Mouse (Mus musculus): ENCODE measurements around the gene Ptgfr.

The Ptgfr gene

DNA sequence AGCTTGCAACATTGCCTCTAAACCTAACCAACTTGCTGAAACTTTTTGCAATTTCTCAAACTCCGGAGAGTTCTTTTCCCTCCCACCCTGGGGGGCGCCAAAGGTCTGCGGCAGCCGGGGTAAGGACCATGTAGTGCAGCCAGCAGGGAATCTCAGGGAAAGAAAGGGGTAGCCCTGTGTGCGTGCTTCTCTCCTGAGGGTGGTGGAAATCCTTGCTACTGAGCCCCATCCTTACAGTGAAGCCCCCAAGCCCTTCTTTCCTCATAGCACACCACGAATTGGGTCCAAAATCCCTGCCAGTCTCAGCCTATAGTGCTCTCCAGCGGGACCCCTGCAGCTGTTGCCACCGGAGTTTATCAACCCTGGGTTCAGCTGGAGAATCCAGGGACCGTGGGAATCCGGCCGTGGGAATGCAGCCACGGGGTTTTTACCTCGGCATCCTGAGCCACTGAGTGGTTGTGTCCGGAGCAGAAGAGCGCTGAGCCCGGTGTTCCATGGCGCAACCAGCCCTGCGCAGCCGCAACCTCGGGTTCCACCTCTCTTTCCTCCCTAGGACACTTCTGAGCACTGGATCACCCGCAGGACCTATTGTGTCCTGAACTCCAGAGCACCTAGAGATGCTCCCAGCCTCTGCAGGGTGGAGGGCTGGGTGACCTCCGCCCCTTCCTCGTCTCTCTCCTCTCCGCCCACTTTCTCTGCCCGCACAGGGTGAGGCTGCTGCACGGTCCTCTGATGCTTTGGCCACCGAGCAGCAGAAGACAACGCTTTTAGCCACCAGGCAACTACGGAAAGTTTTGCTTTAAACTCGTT lies at the start of gene Ptgfr:
TSS of gene Ptgfr (minus strand) at position 760 of the 810 bp plus-strand sequence.
- peak; percentile 10 for DNase-seq

DNA sequence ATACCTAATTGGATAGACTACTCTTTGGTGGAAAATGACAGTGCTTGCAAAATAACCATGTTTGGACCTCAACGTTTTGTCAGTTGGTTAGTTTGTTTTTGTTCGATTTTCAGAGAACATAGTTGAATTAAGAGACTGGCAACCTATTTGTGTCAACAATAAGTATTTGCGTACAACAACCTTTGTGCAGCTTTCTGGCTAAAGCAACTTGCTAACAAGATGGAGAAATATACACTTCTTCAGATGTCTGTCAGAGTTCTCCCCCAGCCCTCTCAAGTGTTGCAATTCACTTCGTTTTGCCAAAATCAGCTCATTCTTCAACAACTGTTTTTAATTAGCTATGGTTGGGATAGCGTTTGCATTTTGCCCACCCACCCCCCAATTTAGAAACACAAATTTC lies 46.5 kb upstream of the Ptgfr start:
- DNase-seq = no peak

DNA sequence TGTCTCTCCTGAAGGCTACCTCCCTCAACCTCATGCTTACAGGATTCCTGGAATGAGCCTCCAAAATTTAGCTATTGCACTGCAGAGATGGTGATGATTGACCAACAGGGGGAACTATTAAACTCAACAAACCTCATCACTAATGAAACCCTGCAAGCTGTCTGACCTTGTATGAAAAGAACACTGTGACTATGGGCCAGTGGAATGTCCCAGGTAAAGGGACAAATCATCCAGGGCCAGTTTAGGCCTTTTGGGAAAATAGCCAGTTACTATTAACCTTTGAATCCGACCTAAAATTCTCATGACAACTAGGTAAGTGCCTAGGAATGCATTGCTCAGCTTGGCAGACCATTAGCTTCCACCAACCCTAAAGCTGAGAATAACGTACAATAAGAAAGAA lies 42.6 kb upstream of the Ptgfr start:
- no peak for DNase-seq

DNA sequence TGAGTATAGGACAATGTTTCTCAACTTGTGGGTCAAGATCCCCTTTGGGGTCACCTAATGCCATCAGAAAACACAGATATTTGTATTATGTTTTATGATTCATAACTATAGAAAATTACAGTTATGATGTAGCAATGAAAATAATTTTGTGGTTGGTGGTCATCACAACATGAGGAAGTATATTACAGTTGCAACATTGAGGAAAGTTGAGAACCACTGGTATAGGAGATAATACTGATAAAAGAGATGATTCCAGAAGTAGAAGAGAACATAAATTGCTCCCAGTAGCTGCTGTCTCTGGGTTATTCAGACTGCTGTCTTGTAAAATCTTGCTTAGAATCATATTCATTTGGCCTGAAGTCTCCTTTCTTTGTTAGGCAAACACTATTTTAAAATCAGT lies 31.5 kb upstream of the Ptgfr start:
- DNase-seq = no peak

DNA sequence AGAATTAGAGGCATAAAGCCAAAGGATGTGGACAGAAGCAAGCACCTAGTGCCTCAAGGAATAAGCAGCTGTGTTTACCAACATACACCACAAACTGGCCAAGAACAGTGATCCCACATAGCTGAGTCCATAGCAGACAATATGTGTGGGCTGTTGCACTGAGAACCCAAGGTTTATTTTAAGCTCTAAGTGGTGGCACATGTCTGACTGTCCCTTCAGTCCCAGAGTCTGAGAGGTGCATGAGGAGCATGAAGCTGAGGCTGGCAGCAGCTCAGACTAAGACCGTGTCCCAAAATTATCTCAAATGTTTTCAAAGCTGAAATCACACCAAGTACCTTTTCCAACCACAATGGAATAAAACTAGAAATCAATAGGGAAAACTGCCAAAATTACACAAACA lies 13.9 kb upstream of the Ptgfr start:
- DNase-seq = no peak

DNA sequence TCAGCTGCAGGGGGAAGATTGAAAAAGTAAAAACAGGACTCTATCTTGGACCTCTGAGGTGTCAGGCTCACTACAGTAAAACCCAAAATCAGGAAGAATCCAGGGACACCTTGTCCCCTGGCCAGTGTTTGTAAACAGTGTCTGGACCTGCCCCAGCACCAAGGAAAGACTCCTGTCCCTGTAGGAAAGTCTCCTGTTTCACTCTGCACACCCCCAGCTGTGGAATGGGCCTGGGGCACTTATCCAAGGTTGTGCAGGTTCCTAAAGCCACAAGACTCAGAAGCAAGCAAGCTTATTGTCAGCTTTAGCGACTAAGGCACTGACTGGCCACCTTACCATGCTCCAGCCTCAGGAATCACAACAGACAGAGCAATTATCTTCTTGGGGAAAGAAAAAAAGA lies 13.2 kb upstream of the Ptgfr start:
- DNase-seq = no peak

DNA sequence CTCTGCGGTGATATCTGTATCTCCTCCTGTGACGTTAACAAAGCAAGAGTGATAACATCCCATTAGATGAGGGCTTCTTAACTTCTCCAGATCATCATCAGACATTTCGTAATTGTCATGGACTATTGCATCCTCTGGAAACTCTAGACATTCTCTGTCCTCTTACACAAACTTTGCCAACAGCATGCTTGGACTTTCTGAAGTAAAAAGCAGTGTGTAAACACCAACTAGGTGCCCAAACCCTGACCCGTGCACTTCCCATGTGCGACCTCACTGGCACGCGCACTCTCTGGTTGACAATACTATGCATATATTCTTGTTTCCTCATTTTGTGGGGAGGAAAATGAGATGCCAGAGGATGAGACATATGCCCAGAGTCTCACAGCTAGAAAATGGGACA lies 8.9 kb upstream of the Ptgfr start:
- no peak for DNase-seq

DNA sequence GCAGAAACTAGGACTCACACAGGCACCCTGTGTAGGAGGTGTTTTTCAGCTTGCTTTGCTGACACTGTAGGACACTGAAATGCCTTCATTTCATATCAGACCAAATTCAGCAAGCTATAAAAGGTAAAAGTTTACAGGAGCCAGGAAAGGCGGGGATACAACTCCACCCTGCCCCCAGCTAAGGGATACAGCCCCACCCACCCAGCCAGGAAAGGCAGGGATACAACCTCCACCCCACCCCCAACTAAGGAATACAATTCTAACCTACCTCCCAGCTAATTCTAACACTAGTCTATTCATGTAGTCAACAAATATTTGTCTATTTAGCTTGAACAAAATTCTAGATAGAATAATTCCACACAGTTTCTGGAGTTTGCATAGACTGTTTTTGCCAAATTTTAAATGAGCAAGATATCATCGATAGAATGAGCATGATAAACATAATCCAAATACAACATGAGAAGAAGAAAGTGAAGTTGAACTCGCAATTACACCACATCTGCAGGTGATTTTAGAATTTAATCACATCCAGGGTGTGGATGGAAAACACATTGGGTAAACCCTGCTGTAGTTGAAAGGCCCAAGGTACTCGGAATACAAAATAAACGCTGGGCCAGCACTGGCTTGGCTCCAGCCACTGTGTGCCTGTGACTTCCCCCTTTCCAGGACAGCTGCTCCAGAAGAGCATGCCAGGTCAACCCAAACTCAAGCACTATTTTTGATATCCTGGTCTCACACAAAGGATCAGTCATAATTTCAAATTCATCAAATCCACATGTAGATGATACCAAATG lies 7.1 kb upstream of the Ptgfr start:
- DNase-seq = no peak

DNA sequence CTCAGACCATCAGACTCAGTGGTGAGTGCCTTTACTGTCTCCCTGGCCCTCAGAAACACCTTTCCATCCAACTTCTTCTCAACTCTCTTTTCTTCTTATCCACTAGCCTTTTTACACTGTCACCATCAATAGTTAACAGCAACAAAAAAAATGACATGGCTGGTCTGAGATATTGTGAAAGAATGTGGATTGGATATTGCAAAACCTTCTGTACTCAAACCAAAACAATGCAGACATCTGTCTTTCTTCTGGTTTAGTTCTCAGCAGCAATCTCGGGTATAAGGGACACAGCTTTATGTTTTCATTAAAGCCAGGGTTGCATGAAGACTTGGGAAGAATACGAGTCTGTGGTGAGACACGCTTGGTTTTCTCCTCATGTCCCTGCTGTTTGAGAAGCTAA lies 3.3 kb upstream of the Ptgfr start:
- no peak for DNase-seq

DNA sequence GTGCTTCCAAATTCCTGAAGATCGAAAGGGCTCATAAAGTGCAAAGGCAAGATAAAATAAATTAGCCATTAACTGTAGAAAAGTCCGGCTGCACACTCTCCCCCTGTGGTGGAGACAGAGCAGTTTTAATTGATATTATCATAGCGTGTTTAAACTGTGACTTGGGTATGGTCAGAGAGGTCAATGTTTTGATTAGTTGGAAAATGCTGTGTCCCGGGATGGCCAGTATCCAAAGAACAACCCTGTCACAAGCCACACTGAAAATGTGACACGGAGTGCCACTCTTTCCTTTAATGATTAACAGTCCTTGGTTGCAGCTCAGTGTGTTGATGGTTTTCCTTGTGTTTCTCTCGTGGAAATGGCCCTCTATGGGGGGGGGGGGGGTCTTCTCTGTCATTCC lies 942 bp upstream of the Ptgfr start:
- no peak for DNase-seq

DNA sequence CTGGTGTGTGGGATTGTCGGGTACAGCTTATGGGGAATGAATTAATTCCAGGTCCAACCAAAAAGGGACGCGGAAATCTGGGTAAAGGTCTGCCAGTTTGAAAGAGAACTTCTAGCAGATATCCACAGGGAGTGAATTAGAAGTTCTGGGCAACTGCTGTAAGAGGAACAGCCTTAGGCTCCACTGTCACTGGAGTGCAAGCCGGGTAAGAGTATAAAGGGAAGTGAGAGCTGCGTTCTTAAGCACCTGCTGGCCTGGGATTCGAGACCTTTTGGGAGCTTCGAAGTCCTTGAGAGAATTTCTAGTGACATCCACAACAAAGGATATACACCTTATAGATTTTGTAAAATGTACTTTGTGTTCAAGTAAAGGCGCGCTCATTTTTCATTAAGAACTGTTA lies 319 bp upstream of the Ptgfr start:
- DNase-seq = no peak

DNA sequence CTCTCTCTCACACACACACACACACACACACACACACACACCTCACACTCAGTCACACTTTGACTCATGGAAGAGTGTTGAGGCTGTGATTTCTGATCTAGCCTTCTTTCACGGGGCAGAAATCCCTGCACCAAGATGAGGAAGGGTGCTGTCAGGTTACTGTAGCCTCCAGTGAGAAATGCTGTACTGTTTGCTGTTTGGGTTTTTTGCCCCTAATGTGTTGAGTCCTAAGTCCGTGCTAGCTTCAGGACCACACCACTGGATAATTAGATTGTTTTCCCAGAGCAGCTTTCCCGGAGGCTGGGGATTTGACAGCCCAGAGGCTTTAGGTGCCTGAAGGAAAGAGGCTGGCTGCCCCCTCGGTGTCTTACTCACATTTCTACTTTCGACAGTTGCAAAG lies 979 bp downstream of the Ptgfr start:
- DNase-seq = no peak

DNA sequence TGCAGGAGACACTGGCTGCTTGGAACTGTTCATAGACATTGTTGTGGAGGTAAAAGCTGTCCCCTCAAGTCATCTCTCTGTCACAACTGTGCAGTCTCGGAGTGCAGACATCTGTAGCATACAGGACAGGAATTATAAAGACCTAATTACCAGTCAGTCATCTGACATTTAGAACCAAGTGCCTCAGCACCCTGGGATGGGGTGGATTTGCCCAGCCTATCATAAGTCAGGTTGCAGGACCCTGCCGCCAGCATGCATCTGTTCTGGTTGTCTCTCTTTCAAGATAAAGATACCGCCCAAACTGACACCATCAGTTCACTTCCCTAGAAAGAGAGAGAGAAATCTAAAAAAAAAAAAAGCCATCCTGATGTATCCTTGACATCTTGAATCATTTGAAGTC lies 1.6 kb downstream of the Ptgfr start:
- DNase-seq = no peak

DNA sequence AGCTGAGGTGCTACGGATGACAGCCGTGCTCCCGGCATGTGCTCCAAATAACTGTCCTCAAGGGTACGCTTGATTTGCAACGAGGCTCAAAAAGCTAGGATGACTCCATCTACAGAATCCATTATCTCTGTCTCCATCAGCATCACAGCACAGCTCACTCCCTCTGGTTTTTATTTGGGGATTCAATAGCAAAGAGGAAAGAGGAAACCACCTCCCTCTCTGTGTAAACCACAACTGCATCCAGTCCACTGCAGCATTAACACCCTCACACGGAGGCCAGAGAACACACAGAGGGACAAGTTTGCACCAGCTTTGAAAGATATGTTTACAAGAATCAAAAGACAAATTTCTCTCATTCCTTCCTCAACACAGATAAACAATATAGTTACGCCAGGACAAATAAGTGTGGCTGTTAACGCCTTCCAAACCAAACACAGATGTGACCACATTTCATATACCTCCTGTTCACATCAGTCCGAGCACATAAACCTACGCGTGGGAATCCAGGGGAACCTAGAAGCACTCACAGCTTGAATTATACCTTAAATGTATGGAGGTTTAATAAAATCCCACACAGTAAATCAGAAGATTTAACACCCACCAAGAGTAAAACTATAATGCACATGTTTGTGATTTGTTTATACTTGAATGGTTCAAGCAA lies 9.3 kb downstream of the Ptgfr start:
- no peak for DNase-seq

DNA sequence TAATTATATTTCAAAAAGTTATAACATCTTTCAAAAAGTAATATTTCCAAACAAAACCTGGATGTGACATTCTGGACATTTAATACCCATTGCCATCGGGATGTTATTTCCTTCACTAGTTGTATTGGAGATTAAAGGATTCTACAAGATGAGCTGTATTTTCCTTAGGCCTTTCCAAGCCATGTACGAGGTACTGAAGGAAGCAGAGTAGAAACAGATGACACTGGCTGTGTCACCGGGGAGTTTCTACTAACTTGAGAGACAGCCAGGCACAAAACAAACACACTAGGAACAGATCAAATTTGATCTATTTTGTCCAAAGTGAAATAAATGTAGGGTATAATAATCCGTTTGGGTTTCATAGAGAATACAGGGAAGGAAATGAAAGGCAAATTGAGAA lies 17.6 kb downstream of the Ptgfr start:
- no peak for DNase-seq

DNA sequence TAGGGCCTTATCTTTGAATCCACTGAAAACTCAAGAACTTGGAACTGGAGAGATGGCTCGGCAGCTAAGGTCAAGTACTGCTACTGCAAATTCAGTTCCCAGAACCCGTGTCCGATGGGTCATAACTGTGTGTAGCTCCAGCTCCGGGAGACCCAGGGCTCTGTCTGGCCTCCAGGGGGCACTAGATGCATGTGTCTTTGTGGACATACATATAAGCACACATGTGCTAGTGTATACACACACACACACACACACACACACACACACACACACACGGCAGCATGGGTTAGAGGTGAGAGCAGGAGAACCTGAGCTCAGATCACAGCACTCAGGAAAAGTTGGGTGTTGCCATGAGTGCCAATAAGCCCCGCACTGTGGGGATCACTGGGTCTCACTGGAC lies 19.2 kb downstream of the Ptgfr start:
- DNase-seq = no peak

DNA sequence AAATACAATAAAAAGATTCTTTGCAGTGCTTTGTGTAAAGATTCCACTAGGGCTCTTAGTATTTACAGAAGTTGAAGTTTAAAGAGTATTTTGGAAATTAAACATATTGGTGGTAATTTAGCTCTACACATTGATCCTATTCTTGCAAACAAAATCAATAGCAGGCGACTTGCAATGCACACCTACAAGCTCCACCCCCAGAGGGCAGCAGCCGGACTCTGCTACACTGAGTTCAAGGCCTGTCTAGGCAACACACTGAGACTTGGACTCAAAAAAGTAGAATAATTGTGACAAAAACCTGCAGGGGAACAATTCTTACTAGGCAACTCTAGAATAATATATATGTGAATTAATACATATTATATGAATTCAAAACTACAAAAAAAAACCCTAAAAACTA lies 28.8 kb downstream of the Ptgfr start:
- DNase-seq = no peak

DNA sequence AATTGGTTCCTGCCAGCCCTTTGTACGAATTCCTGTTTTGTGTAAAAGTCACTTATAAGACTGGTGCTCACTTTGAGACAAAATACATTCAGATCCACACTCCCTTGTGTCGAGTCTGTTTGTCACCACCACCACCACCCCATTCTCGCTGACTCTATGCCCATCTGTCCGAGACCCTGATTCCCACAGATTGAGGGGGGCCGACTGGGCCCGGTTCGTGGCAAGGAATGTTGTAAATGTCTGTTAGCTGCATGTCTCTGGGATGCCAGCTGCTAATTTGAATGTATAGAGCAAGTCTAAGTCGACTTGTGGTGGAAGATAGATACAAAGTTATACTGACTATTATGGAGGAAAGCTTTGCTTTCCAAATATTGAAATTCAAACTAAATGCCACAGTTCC lies 48.8 kb downstream of the Ptgfr start:
- no peak for DNase-seq

DNA sequence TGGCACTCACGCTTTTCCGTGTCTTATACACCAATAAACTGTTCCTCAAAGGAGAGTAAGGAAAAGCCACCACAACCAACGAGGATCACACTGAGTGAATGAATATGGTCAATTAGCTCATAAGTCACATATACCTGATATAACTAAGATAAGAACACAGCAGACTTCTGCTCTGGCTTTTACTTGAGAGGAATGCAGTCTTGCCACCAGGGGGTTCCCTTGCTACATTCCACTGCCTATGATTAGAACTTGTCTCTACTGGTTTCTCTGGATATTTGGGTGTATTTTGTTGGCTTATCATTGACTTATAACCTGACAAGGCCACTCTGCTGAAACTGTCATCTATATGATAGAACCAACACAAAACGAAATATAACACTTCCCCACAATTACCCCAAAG lies 62.3 kb downstream of the Ptgfr start:
- peak; percentile 34 for DNase-seq

DNA sequence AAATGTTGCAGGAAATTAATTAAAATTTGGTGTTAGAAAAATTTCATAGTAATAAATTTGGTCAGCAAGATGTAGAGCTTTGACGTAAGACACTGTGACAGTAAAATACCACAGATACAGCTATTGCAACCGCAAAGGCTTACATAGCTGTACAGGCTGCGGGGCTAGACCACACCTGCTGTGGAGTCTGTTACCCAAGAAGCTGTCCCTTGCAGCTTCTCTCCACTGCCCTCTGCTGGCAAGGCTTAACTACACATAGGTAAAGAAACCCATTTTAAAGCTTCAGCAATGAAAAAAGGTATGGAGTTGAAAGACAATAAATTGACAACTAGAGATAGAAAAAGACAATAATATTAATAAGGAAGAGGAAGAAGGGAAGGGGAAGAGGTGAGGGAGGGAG lies 66.4 kb downstream of the Ptgfr start:
- DNase-seq = peak; percentile 47

DNA sequence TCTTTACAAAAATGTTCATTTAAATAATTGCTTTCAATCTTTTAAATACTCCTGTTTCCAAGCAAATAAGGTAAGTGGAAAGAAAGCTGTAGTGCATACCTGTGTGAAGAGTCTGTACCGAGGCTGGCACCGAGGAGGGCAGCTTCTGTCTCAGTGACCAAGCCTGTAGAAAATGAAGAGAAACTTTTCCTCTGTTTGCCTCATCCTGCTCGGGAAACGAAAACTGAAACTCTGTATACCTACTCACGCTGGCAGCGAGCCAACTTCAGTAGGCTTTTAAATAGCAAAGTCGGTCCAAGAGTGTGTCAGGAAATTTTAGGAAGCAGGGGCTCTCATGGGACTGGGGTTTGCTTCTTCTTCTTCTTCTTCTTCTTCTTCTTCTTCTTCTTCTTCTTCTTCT lies 87.7 kb downstream of the Ptgfr start, which contains the start of gene Ifi44:
TSS of gene Ifi44 (minus strand) at position 224 of the 400 bp plus-strand sequence.
- no peak for DNase-seq

DNA sequence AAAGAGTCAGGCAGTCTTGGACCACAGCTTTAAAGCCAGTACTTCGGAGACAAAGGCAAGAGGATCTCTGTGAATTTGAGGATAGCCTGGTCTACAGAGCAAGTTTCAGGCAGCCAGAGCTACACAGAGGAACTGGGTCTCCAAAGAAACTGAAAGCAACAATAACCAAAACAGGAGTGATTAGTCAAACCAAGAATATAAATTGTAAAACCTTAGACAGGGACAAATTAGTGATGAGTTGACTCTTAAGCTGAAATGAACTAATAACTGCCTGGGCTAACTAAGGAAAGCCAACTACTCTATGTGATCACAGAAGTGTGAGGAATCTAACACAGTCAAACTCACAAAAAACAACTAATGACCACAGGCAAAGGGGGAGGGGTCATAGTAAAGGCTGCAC lies 88.9 kb downstream of the Ptgfr start:
- DNase-seq = no peak
